Mouse (Mus musculus): ENCODE data around the gene Susd4. TPM values are rescaled to one million over a fixed set of nuclear protein-coding genes. Genes with fewer than 3 reads are reported as not detected.

Gene Susd4
- polyA plus RNA-seq, 1 experiment from 2014 or later, result 18.9 TPM

DNA sequence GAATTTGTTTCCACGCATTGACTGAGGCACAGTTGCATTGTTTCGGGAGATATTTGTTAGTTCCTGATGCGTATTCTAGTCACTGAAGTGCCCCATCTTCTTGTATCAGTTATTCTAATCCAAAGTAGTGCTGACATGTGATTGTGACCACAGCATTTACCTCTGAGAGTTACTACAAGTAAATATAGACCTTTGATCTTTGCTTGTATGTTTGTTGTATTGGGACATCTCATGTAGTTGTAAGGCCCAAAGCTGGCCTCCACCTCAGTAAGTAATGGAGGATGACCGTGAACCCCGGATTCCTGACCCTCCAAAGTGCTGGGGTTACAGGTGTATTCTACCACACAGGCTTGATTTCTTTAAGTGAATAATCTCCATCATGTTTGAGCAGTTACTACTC lies 152.5 kb downstream of the Susd4 start:
- Histone ChIP-seq H3K4me1 (ENCODE audit: control insufficient read depth, insufficient read depth, low read length) (no peaks in the 10 kb centered on the region), H3K27ac (ENCODE audit: low read length) (no peak overlapping the region), H3K27me3 (ENCODE audit: control insufficient read depth, insufficient read depth, low read length) (no peaks in the 10 kb centered on the region), H3K4me2 (replicated peaks; ENCODE audit: low read depth, low read length) (no peak overlapping the region), H3K4me3 (ENCODE audit: low read depth, low read length) (no peak overlapping the region), H3K9me3 (ENCODE audit: control insufficient read depth, low read depth, low read length) (peaks cover 3% of the 10 kb centered on the region; the same call in 1 of the 2 replicates), H3K36me3 (ENCODE audit: control insufficient read depth, insufficient read depth, low read length) (no peaks in the 10 kb centered on the region), H3K9ac (replicated peaks; ENCODE audit: low read depth, low read length) (no peak overlapping the region)
- ATAC-seq (ENCODE audit: insufficient number of reproducible peaks, insufficient read depth, low FRiP score, low read depth), result no peak
- WGBS, result 93% methylated on average over 5 of the region's 5 CpGs

DNA sequence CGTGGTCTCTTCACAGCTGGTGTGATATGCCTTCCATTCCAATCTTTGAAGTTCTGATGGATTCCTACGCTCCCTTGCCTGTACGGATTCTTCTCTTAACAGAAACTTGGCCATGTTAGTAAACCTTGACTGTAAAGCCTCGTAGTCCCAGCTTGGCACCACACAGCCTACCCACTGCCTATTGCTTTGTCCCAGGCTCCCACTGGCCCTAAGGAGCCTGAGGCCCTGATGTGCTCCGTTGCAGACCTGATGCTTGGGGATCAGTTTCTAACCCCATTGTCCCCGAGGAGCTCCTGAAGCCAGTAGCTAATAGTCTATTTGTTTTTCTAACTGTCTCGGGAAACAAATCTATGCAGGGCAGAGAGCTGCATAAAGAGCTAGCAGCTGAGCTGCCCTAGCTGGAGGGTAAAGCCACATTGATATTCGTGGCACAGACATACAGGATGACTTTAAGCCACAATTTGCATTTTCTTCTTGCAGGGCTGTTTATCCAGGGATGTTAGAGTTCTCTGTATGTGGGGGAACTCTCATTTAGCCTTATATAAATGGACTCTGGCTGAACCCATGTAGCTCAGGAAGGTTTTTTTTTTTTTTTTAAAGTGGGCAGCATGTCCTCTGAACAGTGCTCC lies 155.2 kb downstream of the Susd4 start:
- Histone ChIP-seq H3K9ac (replicated peaks; ENCODE audit: low read depth, low read length) (no peak overlapping the region), H3K27ac (ENCODE audit: low read length) (no peak overlapping the region), H3K4me1 (ENCODE audit: control insufficient read depth, insufficient read depth, low read length) (no peaks in the 10 kb centered on the region), H3K36me3 (ENCODE audit: control insufficient read depth, insufficient read depth, low read length) (no peaks in the 10 kb centered on the region), H3K9me3 (ENCODE audit: control insufficient read depth, low read depth, low read length) (no peaks in the 10 kb centered on the region), H3K27me3 (ENCODE audit: control insufficient read depth, insufficient read depth, low read length) (no peaks in the 10 kb centered on the region), H3K4me2 (replicated peaks; ENCODE audit: low read depth, low read length) (no peak overlapping the region), H3K4me3 (ENCODE audit: low read depth, low read length) (no peak overlapping the region)
- 48% methylated on average over 8 of the region's 8 CpGs for WGBS
- ATAC-seq (ENCODE audit: insufficient number of reproducible peaks, insufficient read depth, low FRiP score, low read depth), result no peak

DNA sequence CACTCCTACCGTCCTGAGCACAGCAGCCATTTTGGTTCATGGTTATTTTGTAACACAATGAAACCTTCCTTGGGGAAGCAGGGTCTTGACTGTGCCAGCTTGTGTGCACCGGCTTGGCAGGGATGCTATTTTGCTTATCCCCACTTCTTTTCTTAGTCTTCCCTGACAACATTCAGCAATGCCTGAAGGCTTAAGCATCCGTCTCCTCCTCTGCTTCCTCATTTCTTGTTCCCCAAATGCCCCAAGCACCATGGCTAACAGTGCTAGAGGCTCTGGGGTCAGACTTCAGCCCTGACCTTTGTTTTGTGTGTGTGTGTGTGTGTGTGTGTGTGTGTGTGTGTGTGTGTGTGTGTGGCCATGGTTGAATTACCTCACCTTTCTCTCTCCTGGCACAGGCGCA lies 159.2 kb downstream of the Susd4 start:
- H3K27me3 ChIP-seq (ENCODE audit: control insufficient read depth, insufficient read depth, low read length), result no peaks in the 10 kb centered on the region
- 69% methylated on average over 4 of the region's 4 CpGs for WGBS
- no peak for ATAC-seq (ENCODE audit: insufficient number of reproducible peaks, insufficient read depth, low FRiP score, low read depth)
- no peak overlapping the region for H3K27ac ChIP-seq (ENCODE audit: low read length)
- H3K9me3 ChIP-seq (ENCODE audit: control insufficient read depth, low read depth, low read length), result no peaks in the 10 kb centered on the region
- no peak overlapping the region for H3K4me3 ChIP-seq (ENCODE audit: low read depth, low read length)
- H3K4me1 ChIP-seq (ENCODE audit: control insufficient read depth, insufficient read depth, low read length), result no peaks in the 10 kb centered on the region
- no peaks in the 10 kb centered on the region for H3K36me3 ChIP-seq (ENCODE audit: control insufficient read depth, insufficient read depth, low read length)
- no peak overlapping the region for H3K4me2 ChIP-seq (replicated peaks; ENCODE audit: low read depth, low read length)
- H3K9ac ChIP-seq (replicated peaks; ENCODE audit: low read depth, low read length), result no peak overlapping the region

- no peak for ATAC-seq (ENCODE audit: insufficient number of reproducible peaks, insufficient read depth, low FRiP score, low read depth)
- 88% methylated on average over 6 of the region's 6 CpGs for WGBS
- no peak overlapping the region for H3K4me2 ChIP-seq (replicated peaks; ENCODE audit: low read depth, low read length)
- no peak overlapping the region for H3K27ac ChIP-seq (ENCODE audit: low read length)
- no peaks in the 10 kb centered on the region for H3K36me3 ChIP-seq (ENCODE audit: control insufficient read depth, insufficient read depth, low read length)
- H3K9ac ChIP-seq (replicated peaks; ENCODE audit: low read depth, low read length), result no peak overlapping the region
- H3K9me3 ChIP-seq (ENCODE audit: control insufficient read depth, low read depth, low read length), result no peaks in the 10 kb centered on the region
- H3K27me3 ChIP-seq (ENCODE audit: control insufficient read depth, insufficient read depth, low read length), result no peaks in the 10 kb centered on the region
- H3K4me1 ChIP-seq (ENCODE audit: control insufficient read depth, insufficient read depth, low read length), result no peaks in the 10 kb centered on the region
- H3K4me3 ChIP-seq (ENCODE audit: low read depth, low read length), result no peak overlapping the region
Measured at GRCm38 (mm10) chr1:182926465-182926864, 162.8 kb downstream of the Susd4 start.

DNA sequence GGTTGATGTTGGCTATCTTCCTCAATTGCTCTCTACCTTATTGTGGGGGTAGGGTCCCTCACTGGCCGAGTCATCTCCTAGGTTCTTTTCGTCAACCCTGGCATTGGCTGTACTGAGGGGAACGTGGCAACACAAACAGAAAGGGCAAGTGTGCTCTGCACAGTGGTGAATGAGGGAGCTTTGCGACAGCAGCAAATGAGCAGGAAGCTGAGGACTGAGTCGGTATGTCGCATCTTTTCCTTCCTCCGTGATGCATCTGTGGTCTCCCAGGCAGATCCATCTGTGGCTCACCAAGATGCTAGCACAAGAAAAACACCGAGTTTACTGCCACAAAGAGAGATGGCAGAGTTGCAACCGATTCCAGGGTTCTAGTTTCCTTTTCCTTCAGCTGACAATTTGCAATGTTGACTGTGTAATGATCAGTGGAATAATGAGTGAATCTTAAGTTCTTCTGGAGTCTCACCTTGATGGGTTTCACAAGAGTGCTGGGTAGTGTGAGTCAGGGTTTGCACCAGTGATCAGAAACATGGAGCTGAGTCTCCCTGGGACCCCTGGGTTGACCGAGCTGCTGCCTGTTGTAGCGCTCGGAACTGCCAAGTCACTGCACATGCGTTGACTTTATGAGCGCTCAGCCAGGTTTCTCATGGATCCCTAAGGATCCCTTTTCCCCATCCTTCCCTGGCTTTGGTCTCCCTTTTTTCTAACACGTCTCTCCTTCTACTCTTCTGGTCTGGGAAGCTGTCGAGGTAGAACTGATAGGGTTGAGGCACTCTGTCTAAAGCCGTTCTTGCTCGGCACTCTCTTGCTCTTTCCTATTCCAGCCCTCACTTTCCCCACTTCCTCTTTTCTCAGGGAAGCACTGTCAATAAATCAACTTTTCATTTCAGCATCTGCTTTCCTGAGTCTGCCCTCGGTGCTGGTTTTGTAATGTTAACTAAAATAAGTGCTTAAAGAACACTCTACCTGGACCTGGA lies 164.5 kb downstream of the Susd4 start:
- Histone ChIP-seq H3K4me1 (ENCODE audit: control insufficient read depth, insufficient read depth, low read length) (no peaks in the 10 kb centered on the region), H3K36me3 (ENCODE audit: control insufficient read depth, insufficient read depth, low read length) (no peaks in the 10 kb centered on the region), H3K9ac (replicated peaks; ENCODE audit: low read depth, low read length) (no peak overlapping the region), H3K27me3 (ENCODE audit: control insufficient read depth, insufficient read depth, low read length) (no peaks in the 10 kb centered on the region), H3K27ac (ENCODE audit: low read length) (no peak overlapping the region), H3K4me3 (ENCODE audit: low read depth, low read length) (no peak overlapping the region), H3K4me2 (replicated peaks; ENCODE audit: low read depth, low read length) (no peak overlapping the region), H3K9me3 (ENCODE audit: control insufficient read depth, low read depth, low read length) (no peaks in the 10 kb centered on the region)
- WGBS, result 70% methylated on average over 19 of the region's 19 CpGs
- no peak for ATAC-seq (ENCODE audit: insufficient number of reproducible peaks, insufficient read depth, low FRiP score, low read depth)

GRCm38 (mm10) chr1:182935469-182935868 lies 171.8 kb downstream of the Susd4 start:
- no peaks in the 10 kb centered on the region for H3K9me3 ChIP-seq (ENCODE audit: control insufficient read depth, low read depth, low read length)
- no peaks in the 10 kb centered on the region for H3K27me3 ChIP-seq (ENCODE audit: control insufficient read depth, insufficient read depth, low read length)
- no peak for ATAC-seq (ENCODE audit: insufficient number of reproducible peaks, insufficient read depth, low FRiP score, low read depth)
- no peak overlapping the region for H3K9ac ChIP-seq (replicated peaks; ENCODE audit: low read depth, low read length)
- no peaks in the 10 kb centered on the region for H3K36me3 ChIP-seq (ENCODE audit: control insufficient read depth, insufficient read depth, low read length)
- 41% methylated on average over 6 of the region's 6 CpGs for WGBS
- no peak overlapping the region for H3K27ac ChIP-seq (ENCODE audit: low read length)
- no peak overlapping the region for H3K4me3 ChIP-seq (ENCODE audit: low read depth, low read length)
- H3K4me1 ChIP-seq (ENCODE audit: control insufficient read depth, insufficient read depth, low read length), result no peaks in the 10 kb centered on the region
- H3K4me2 ChIP-seq (replicated peaks; ENCODE audit: low read depth, low read length), result no peak overlapping the region

DNA sequence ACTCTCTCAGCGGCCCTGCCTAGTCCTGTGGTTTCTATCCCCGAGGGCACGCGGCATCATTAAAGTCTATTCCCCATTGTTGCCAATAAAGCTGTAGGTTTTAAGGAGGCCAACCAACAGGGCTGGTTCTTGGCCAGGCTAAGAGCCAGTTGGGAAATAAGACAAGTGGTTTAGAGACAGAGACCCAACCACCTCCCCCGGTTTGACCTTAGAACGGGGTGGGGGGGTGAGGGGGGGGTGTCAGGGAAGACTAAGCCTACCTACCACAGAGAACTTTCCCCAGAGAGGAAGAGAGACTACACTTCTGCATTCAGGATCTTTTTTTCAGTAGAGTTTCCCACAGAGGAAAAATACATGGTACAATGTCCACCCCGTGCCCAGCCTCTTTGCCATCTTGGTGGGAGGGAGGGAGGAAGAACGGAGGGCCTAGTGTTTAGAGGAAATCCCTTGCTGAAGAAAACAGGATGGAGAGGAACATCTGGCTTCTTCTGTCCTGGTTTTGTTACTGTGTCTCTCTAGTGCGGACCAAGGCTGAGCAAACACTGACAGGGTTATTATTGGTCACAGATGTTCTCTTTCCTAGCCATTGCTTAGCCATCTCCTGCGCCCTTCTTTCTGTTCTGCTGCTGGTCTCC lies 173.9 kb downstream of the Susd4 start:
- Histone ChIP-seq H3K4me2 (replicated peaks; ENCODE audit: low read depth, low read length) (no peak overlapping the region), H3K27ac (ENCODE audit: low read length) (no peak overlapping the region), H3K9me3 (ENCODE audit: control insufficient read depth, low read depth, low read length) (no peaks in the 10 kb centered on the region), H3K36me3 (ENCODE audit: control insufficient read depth, insufficient read depth, low read length) (no peaks in the 10 kb centered on the region), H3K27me3 (ENCODE audit: control insufficient read depth, insufficient read depth, low read length) (no peaks in the 10 kb centered on the region), H3K4me3 (ENCODE audit: low read depth, low read length) (no peak overlapping the region), H3K4me1 (ENCODE audit: control insufficient read depth, insufficient read depth, low read length) (no peaks in the 10 kb centered on the region), H3K9ac (replicated peaks; ENCODE audit: low read depth, low read length) (no peak overlapping the region)
- no peak for ATAC-seq (ENCODE audit: insufficient number of reproducible peaks, insufficient read depth, low FRiP score, low read depth)
- WGBS, result 72% methylated on average over 10 of the region's 10 CpGs

GRCm38 (mm10) chr1:182941921-182942320 lies 178.3 kb downstream of the Susd4 start:
- Histone ChIP-seq H3K27me3 (ENCODE audit: control insufficient read depth, insufficient read depth, low read length) (no peaks in the 10 kb centered on the region), H3K9ac (replicated peaks; ENCODE audit: low read depth, low read length) (no peak overlapping the region), H3K9me3 (ENCODE audit: control insufficient read depth, low read depth, low read length) (no peaks in the 10 kb centered on the region), H3K4me3 (ENCODE audit: low read depth, low read length) (no peak overlapping the region), H3K4me1 (ENCODE audit: control insufficient read depth, insufficient read depth, low read length) (no peaks in the 10 kb centered on the region), H3K36me3 (ENCODE audit: control insufficient read depth, insufficient read depth, low read length) (no peaks in the 10 kb centered on the region), H3K4me2 (replicated peaks; ENCODE audit: low read depth, low read length) (no peak overlapping the region), H3K27ac (ENCODE audit: low read length) (no peak overlapping the region)
- 75% methylated on average over 2 of the region's 2 CpGs for WGBS
- ATAC-seq (ENCODE audit: insufficient number of reproducible peaks, insufficient read depth, low FRiP score, low read depth), result no peak

All from stomach, embryonic 14.5 days (tissue).